Mouse (Mus musculus): Measurements from ENCODE around the gene Gm13128. TPM values are rescaled to one million over a fixed set of nuclear protein-coding genes. Genes with fewer than 3 reads are reported as not detected.
"Not testable (repeated sequence)": the region's sequence is repeated elsewhere in the genome, so short reads cannot be mapped to it uniquely, and the experiment has no call there.

Gm13128 gene
- not detected in 2 replicates for polyA plus RNA-seq (2012; rRNA removed)

- not testable (repeated sequence) for H3K4me3 ChIP-seq (ENCODE audit: extremely low read depth, insufficient read depth, insufficient read length); H3K27ac ChIP-seq (ENCODE audit: insufficient read depth, low read length); DNase-seq (ENCODE audit: low read depth in 1 of 2, low spot score in 2 of 2); H3K4me1 ChIP-seq (ENCODE audit: control insufficient read depth, insufficient read depth, insufficient read length); H3K27me3 ChIP-seq (ENCODE audit: control insufficient read depth, insufficient read depth, low read length); H3K36me3 ChIP-seq (ENCODE audit: control insufficient read depth, insufficient read depth, low read length)
- WGBS, result 61% methylated on average over 4 of the region's 4 CpGs
Observed at GRCm38 (mm10) chr4:144329949-144330348, at the start of gene Gm13128. TSS of gene Gm13128 (plus strand) at chr4:144330249.

- H3K36me3 ChIP-seq (ENCODE audit: control insufficient read depth, insufficient read depth, low read length); DNase-seq (ENCODE audit: low read depth in 1 of 2, low spot score in 2 of 2); H3K27ac ChIP-seq (ENCODE audit: insufficient read depth, low read length); H3K27me3 ChIP-seq (ENCODE audit: control insufficient read depth, insufficient read depth, low read length); H3K4me1 ChIP-seq (ENCODE audit: control insufficient read depth, insufficient read depth, insufficient read length); H3K4me3 ChIP-seq (ENCODE audit: extremely low read depth, insufficient read depth, insufficient read length): not testable (repeated sequence)
- WGBS, result 71% methylated on average over 1 of the region's 1 CpGs
Observed at GRCm38 (mm10) chr4:144280388-144280787, 49.7 kb upstream of the Gm13128 start, which contains the start of gene Pramel5. TSS of gene Pramel5 (minus strand) at chr4:144280488.

- H3K4me1 ChIP-seq (ENCODE audit: control insufficient read depth, insufficient read depth, insufficient read length); DNase-seq (ENCODE audit: low read depth in 1 of 2, low spot score in 2 of 2); H3K4me3 ChIP-seq (ENCODE audit: extremely low read depth, insufficient read depth, insufficient read length); H3K27me3 ChIP-seq (ENCODE audit: control insufficient read depth, insufficient read depth, low read length); H3K36me3 ChIP-seq (ENCODE audit: control insufficient read depth, insufficient read depth, low read length); H3K27ac ChIP-seq (ENCODE audit: insufficient read depth, low read length): not testable (repeated sequence)
- 74% methylated on average over 1 of the region's 1 CpGs for whole genome bisulfite sequencing
Observed at GRCm38 (mm10) chr4:144299414-144299813, 30.6 kb upstream of the Gm13128 start.

- H3K4me1 ChIP-seq (ENCODE audit: control insufficient read depth, insufficient read depth, insufficient read length); H3K36me3 ChIP-seq (ENCODE audit: control insufficient read depth, insufficient read depth, low read length); H3K27me3 ChIP-seq (ENCODE audit: control insufficient read depth, insufficient read depth, low read length); H3K4me3 ChIP-seq (ENCODE audit: extremely low read depth, insufficient read depth, insufficient read length); DNase-seq (ENCODE audit: low read depth in 1 of 2, low spot score in 2 of 2); H3K27ac ChIP-seq (ENCODE audit: insufficient read depth, low read length): not testable (repeated sequence)
- 78% methylated on average over 2 of the region's 2 CpGs for WGBS
Observed at GRCm38 (mm10) chr4:144312666-144313460, 17.2 kb upstream of the Gm13128 start.

- H3K4me1 ChIP-seq (ENCODE audit: control insufficient read depth, insufficient read depth, insufficient read length); H3K4me3 ChIP-seq (ENCODE audit: extremely low read depth, insufficient read depth, insufficient read length); H3K36me3 ChIP-seq (ENCODE audit: control insufficient read depth, insufficient read depth, low read length); H3K27ac ChIP-seq (ENCODE audit: insufficient read depth, low read length); DNase-seq (ENCODE audit: low read depth in 1 of 2, low spot score in 2 of 2); H3K27me3 ChIP-seq (ENCODE audit: control insufficient read depth, insufficient read depth, low read length): not testable (repeated sequence)
- WGBS, result 72% methylated on average over 3 of the region's 3 CpGs
Observed at GRCm38 (mm10) chr4:144335856-144336255, 5.8 kb downstream of the Gm13128 start.

GRCm38 (mm10) chr4:144357642-144358041 lies 27.6 kb downstream of the Gm13128 start, which contains the start of gene Gm13119:
TSS of gene Gm13119 (plus strand) at chr4:144357942.
- not testable (repeated sequence) for H3K4me1 ChIP-seq (ENCODE audit: control insufficient read depth, insufficient read depth, insufficient read length); H3K27ac ChIP-seq (ENCODE audit: insufficient read depth, low read length); H3K4me3 ChIP-seq (ENCODE audit: extremely low read depth, insufficient read depth, insufficient read length); H3K27me3 ChIP-seq (ENCODE audit: control insufficient read depth, insufficient read depth, low read length); H3K36me3 ChIP-seq (ENCODE audit: control insufficient read depth, insufficient read depth, low read length); DNase-seq (ENCODE audit: low read depth in 1 of 2, low spot score in 2 of 2)
- 79% methylated on average over 3 of the region's 3 CpGs for WGBS

GRCm38 (mm10) chr4:144377911-144378310 lies 47.9 kb downstream of the Gm13128 start, which contains the start of gene Pramef20:
TSS of gene Pramef20 (minus strand) at chr4:144377933.
- DNase-seq (ENCODE audit: low read depth in 1 of 2, low spot score in 2 of 2), result no peak
- Histone ChIP-seq H3K27me3 (ENCODE audit: control insufficient read depth, insufficient read depth, low read length) (no peaks in the 10 kb centered on the region), H3K36me3 (ENCODE audit: control insufficient read depth, insufficient read depth, low read length) (no peaks in the 10 kb centered on the region), H3K4me3 (ENCODE audit: extremely low read depth, insufficient read depth, insufficient read length) (no peak within 1 kb of the TSS), H3K27ac (ENCODE audit: insufficient read depth, low read length) (no peak within 1 kb of the TSS), H3K4me1 (ENCODE audit: control insufficient read depth, insufficient read depth, insufficient read length) (no peaks in the 10 kb centered on the region)
- TF ChIP-seq POLR2A (IDR thresholded peaks at IDR 0.05; ENCODE audit: low read depth, low read length) (no peak), CTCF (IDR thresholded peaks at IDR 0.05; ENCODE audit: extremely low read depth, insufficient read depth, insufficient read length, insufficient replicate concordance) (no peak)
- WGBS, result 65% methylated on average over 2 of the region's 2 CpGs

Other genes with a start within 250 kb of the Gm13128 start
- gene Gm13102, start 223.8 kb upstream of the Gm13128 start, polyA plus RNA-seq (2012; rRNA removed), result not detected in 2 replicates
- not detected in 2 replicates for gene Oog3, start 167.6 kb upstream of the Gm13128 start, polyA plus RNA-seq (2012; rRNA removed)
- gene Oog2, start 139.5 kb upstream of the Gm13128 start, polyA plus RNA-seq (2012; rRNA removed), result not detected in 2 replicates
- gene C87977, start 116.9 kb upstream of the Gm13128 start, polyA plus RNA-seq (2012; rRNA removed), result not detected in 2 replicates
- not detected in 2 replicates for gene Pramel5, start 49.8 kb upstream of the Gm13128 start, polyA plus RNA-seq (2012; rRNA removed)
- gene Gm13119, start 27.7 kb downstream of the Gm13128 start, polyA plus RNA-seq (2012; rRNA removed), result not detected in 2 replicates
- not detected in 2 replicates for gene Pramef20, start 47.7 kb downstream of the Gm13128 start, polyA plus RNA-seq (2012; rRNA removed)
- gene Pramef12, start 78.2 kb downstream of the Gm13128 start, polyA plus RNA-seq (2012; rRNA removed), result not detected in 2 replicates
- not detected in 2 replicates for gene 1700012P22Rik, start 108.5 kb downstream of the Gm13128 start, polyA plus RNA-seq (2012; rRNA removed)
- not detected in 2 replicates for gene Gm9944, start 123.1 kb downstream of the Gm13128 start, polyA plus RNA-seq (2012; rRNA removed)
- not detected in 2 replicates for gene Aadacl3, start 133.5 kb downstream of the Gm13128 start, polyA plus RNA-seq (2012; rRNA removed)
- not detected in 2 replicates for gene 9430007A20Rik, start 189.6 kb downstream of the Gm13128 start, polyA plus RNA-seq (2012; rRNA removed)
- gene Gm13124, start 234.9 kb downstream of the Gm13128 start, polyA plus RNA-seq (2012; rRNA removed), result not detected in 2 replicates

Data from spleen, adult 2 months (tissue).